Mouse (Mus musculus) left cerebral cortex, postnatal 36 days (tissue): Measurements from ENCODE around the gene Col4a2. TPM values are rescaled to one million over a fixed set of nuclear protein-coding genes. Genes with fewer than 3 reads are reported as not detected.
"Not testable (repeated sequence)": the region's sequence is repeated elsewhere in the genome, so short reads cannot be mapped to it uniquely, and the experiment has no call there.

Experiments
- DNase-seq, 2 experiments: peaks; one replicate each; pipeline ENCODE4 v3.0.0; 2021 to 2022; ENCODE audit warnings: low spot score in 2 of 2, mixed read lengths in 1 of 2
- intact Hi-C: fragments of 180-260 bp; cut with DNase I; formaldehyde crosslinking; loops from one replicate; pipeline ENCODE4 v1.15.1; 2025
- total RNA-seq, 2 experiments: library from RNA; stranded (reverse); gene quantifications; 2 replicates each; pipeline ENCODE4 v1.2.3; 2021

Col4a2 gene
- total RNA-seq, 2 experiments from 2014 or later = 38.9 to 64.6 TPM

DNA sequence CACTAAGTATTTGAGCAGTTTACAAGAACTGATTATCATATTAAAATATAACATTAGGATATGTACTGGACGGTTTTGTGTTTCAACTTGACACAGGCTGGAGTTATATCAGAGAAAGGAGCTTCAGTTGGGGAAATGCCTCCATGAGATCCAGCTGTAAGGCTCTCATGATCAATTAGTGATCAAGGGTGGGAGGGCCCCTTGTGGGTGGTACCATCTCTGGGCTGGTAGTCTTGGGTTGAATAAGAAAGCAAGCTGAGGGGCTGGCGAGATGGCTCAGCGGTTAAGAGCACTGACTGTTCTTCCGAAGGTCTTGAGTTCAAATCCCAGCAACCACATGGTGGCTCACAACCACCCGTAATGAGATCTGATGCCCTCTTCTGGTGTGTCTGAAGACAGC lies 153.9 kb downstream of the Col4a2 start:
- intact Hi-C loops, DNase-seq: not testable (repeated sequence)

DNA sequence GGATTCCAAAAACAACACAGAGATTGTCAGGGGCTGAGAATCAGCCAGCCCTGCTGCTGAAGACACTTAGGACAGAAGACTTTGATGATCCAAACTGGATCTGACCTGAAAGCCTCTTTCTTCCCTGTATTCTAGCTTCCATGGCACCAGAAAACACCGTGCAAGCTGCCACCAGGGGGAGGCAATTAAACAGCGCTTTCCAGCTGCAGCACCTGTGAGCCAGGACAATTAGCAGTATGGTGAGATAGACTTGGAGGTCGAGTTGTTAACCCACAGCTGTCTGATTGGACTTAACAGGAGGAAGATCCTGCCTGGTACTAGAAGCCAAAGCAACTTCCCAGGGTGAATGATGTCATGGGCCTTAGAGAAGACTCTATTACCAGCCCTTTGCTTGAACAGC lies 156.5 kb downstream of the Col4a2 start:
- no peak for DNase-seq
- intact Hi-C loops = no loop called here

DNA sequence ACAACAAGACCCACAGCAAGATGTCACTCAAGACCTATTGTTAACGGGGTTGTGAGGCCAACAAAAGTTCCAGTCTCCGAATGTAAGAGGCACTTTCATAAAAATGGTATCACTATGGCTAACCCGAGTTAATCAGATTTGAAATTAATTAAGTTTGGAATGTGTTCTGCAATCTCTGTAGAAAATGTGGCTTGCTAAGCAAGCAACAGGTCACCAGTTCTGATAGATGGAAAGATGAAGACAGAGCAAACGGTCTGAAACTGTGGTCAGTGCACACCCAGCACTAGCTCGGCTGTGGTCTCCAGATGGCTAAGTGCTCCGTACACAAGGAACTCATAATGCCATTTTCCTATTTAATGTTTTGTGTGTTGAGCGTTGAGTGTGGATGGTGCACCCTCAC lies 158.1 kb downstream of the Col4a2 start:
- intact Hi-C loops = no loop called here
- no peak for DNase-seq

DNA sequence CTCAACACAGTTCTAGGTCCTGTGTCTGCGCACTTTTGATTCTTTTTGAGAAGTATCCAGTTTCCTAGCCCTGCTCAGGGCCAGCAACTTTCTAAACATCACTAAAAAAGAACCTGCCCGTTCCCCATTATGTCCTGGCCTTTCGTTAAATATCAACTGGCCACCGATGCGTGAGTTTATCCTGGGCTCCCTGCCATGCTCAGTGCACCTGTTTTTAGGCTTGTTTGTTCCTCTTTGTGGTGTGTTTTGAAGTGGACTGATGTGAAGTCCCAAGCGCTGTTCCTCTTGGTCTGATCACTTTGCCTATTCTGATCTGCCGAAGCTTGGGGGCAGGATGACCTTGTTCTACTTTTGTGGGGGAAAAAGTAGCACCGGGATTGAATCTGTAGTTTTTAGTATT lies 158.7 kb downstream of the Col4a2 start:
- intact Hi-C loops = no loop called here
- no peak for DNase-seq

GRCm38 (mm10) chr8:11473072-11473471 lies 160.5 kb downstream of the Col4a2 start:
- no peak for DNase-seq
- intact Hi-C loops = no loop called here

DNA sequence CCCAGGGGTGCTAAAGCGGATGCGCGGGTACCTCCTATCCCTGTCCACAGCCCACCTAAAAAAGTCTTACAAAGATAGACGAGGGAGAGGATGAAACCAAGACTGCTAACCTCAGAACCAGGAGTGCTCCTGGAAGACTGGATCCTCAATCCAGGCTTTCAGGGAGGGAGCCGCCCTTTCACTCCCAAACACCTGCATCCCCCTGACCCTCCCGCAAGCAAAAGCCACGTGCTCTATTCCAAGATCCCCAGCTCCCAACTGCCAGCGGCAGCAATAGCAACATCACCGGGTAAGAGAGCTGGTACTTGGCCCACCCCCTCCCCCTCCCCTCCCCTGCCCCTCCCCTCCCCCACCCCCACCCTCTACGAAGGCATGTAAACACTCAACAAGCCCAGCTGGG lies 162.8 kb downstream of the Col4a2 start:
- intact Hi-C loops = no loop called here
- no peak for DNase-seq

GRCm38 (mm10) chr8:11475876-11476275 lies 163.3 kb downstream of the Col4a2 start:
- DNase-seq = no peak
- intact Hi-C loops = no loop called here

DNA sequence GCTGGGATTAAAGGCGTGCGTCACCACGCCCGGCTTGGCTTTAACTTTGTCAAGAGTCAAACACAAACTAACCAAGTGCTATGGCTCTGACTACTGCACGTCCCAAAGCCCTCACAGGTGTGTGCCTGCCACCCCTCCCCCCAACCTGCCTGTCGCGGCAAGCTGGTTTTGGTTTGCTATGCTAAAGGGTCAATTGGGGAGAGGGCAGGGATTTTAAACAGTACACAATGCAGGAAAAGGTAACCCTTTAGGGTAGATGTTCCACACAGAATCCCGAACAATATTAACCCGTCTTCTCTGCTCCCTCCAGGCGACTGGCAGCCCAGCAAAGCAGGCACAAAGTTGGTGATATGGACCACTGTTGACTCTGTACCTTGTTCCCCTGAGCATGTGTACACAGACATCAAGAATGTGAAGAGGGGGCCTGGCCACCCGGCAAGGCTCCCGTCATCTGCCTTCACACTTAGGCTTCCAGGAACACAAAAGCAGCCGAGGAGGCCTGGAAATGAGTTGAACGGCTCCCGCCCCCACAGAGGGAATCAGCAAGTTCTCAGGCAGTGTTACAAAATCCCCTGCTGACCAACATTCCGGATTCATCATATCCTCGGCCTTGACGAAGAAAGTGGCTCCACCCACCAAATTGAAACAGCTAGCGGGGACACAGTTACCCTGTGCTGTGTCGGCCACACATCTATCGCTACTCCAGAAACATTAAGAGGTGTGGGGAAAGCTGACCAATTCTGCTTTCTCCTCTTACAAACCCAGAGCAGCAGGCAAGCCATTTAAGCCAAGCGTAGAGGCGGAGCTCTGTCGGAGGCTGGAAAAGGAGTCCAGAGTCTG lies 164.0 kb downstream of the Col4a2 start:
- DNase-seq = peak; percentile 22 to 27
- intact Hi-C loops = no loop called here

DNA sequence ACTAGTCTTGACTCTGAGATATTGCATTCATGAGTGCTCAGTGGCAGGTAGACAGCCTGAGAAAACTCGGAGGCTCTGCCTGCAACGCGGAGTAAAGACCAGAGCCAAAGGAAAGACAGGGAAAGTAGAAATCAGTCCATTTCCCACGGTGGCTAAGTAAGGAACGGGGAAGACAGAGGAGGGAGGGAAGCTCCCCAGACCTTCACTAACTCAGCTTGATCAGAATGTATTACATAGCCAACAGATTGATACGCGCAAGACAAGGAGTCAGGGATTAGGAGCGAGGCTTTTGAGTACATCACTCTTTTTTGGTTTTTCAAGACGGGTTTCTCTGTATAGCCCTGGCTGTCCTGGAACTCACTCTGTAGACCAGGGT lies 164.6 kb downstream of the Col4a2 start:
- DNase-seq = no peak
- intact Hi-C loops = no loop called here

- peak; percentile 11 to 30 for DNase-seq
These were observed 165.5 kb downstream of the Col4a2 start, which contains the start of gene Rab20 for GRCm38 (mm10) chr8:11477811-11478761. Rab20 (minus strand) TSS chr8:11478710.

DNA sequence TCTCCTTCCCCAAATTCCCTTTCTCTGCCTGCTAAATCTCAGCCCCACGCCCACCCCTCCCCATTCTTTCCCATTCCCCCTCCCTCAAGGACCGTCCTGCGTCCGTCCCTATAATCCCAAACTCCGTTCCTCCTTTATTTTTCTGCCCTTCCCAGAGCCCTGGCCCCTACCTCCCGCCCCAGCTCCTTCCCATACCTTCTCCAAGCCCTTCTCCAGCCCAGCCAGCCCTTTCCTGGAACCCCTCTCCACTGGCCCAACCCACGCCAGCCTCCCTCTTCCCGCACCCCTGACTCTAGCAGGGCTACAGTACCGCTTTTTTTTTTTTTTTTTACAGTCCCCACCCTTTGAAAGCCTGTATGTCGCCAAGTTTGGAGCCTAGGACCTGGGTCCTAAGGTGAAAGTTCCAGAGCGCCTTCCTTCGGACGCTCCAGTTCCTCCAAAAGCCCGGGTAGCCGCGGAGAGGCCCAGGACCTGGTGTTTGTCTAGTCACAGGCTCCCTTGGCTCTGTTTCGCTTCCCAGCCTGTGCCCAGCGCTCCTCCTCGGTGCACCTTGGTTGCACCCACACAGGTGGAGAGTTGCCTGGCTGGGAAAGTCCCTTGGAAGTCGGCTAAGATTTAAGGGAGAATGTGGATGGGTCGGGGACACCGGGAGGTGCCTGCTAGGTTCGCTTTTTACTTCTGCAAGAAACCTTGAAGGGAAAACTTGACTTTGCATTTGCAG lies 166.4 kb downstream of the Col4a2 start:
- DNase-seq = no peak
- intact Hi-C loops = no loop called here

More at GRCm38 (mm10) chr8:11477811-11478761, 165.5 kb downstream of the Col4a2 start, which contains the start of gene Rab20:
- intact Hi-C loops = no loop called here

- intact Hi-C loops = no loop called here
- no peak for DNase-seq
These were observed 167.0 kb downstream of the Col4a2 start for GRCm38 (mm10) chr8:11479591-11479990.

- DNase-seq = no peak
- intact Hi-C loops = no loop called here
These were observed 169.3 kb downstream of the Col4a2 start for GRCm38 (mm10) chr8:11481876-11482275.

DNA sequence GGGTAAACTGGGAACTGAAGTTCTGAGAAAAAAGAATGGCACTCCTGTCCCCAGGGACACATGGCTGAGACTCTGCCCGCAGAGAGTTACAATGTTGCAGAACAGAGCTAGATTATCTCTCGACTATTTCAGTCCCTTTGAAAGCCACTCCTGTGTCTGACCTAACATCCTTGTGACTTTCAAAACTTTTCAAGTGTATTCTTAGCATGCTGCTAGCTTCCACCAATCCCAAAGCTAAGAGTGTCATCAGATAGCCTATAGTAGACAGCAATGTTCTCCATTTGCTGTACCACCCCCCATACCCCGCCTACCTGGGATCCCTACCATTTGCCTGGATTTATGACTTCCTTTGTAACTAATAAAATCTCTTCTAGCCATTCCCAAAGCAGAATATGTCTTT lies 169.9 kb downstream of the Col4a2 start:
- no peak for DNase-seq
- intact Hi-C loops = no loop called here

- peak; percentile 44 to 61 for DNase-seq
- intact Hi-C loops = loop anchor here (2.0 to 5.0 kb wide), 3 partner anchors 35 to 234 kb away; no protein-coding TSS in a partner anchor
These were observed 173.5 kb downstream of the Col4a2 start for GRCm38 (mm10) chr8:11486142-11486541.

- intact Hi-C loops = loop anchor here (2.0 to 5.0 kb wide), 3 partner anchors 36 to 235 kb away; no protein-coding TSS in a partner anchor
- no peak for DNase-seq
These were observed 174.6 kb downstream of the Col4a2 start for GRCm38 (mm10) chr8:11487229-11487628.

GRCm38 (mm10) chr8:11492340-11492739 lies 179.7 kb downstream of the Col4a2 start:
- DNase-seq, intact Hi-C loops: not testable (repeated sequence)

DNA sequence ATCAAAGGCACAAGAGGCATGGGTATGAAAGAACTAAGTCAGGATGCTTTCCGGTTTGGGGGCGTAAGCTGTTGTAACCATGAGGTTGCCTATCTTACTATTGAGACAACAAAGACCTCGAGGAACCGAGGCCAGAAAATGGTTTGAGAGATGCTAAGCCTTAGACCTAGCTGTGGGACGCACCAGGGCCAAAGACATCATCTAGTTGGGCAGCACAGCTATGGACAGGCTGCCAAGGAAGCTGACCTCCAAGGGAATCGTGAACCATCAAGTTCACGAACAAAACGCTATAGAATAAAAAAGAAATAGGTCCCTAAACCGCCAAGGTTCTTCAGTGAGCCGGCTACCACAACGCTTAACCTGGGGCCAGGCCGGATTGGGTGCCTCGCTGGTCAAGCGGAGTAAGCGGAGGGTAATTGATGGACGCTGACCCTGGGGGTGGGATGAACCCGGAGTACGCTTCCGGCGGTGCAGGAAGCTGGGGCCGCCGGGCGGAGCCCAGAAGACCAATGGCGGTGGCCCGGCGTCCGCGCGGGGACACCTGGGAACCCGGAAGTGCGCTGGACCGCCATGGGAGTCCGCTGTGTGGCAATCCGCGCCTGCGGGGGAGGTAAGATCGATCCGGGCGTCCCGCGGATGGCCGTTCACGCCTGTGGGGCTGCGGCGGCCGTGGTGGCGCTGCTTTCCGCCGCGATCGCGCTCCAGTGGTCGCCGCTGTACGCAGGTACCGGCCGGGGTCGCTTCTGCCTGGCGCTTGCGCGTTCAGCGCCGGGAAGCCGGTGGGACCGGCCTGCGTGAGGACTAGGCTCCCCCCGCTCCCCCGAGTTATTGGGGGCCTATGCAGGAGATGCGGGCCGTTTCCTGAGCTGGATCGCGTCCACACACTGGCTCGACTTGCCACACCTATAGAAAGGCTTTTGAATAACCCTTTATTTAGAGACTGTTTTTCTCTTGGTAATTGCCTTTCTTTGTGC lies 184.7 kb downstream of the Col4a2 start, which contains the start of gene Naxd:
Gene Naxd, plus strand, starts transcription at position 490 of the 974 bp plus-strand sequence.
- intact Hi-C loops = no loop called here
- DNase-seq = peak; percentile 90 to 94
